Mouse (Mus musculus) mouse trophoblast stem cell (cell line): ENCODE data around the gene Krtap5-3.
"Not testable (repeated sequence)": the region's sequence is repeated elsewhere in the genome, so short reads cannot be mapped to it uniquely, and the experiment has no call there.

ENCODE experiments used
- in situ Hi-C, 2 experiments: fragments of 300-500 bp; cut with MseI, MboI; formaldehyde crosslinking; loops; 2 replicates in 1 of 2; 3 replicates in 1 of 2; pipeline ENCODE4 v1.15.1; 2025

Gene Krtap5-3

DNA sequence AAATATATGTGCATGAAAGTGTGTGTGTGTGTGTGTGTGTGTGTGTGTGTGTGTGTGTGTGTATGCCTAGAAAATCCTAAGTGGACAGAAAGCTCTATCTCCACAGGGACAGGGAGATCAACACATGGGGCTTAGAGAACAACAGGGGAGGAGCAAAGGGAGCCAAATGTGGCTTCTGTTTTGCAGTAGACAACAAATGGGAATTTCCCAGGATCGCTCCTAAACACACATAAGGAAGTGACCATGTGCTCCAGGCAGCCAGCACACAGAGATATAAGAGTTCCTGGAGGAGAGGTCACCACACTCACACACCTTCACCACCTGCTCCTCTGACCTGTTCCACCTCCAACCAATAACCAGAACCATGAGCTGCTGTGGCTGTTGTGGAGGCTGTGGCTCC lies at the start of gene Krtap5-3:
Gene Krtap5-3 (plus strand): TSS at position 301 of the 400 bp plus-strand sequence.
- in situ Hi-C loops, result no loop called here

GRCm38 (mm10) chr7:142152191-142152590 lies 49.0 kb upstream of the Krtap5-3 start:
- in situ Hi-C loops, result no loop called here

- in situ Hi-C loops, result no loop called here
Measured at GRCm38 (mm10) chr7:142155308-142155707, 45.9 kb upstream of the Krtap5-3 start.

DNA sequence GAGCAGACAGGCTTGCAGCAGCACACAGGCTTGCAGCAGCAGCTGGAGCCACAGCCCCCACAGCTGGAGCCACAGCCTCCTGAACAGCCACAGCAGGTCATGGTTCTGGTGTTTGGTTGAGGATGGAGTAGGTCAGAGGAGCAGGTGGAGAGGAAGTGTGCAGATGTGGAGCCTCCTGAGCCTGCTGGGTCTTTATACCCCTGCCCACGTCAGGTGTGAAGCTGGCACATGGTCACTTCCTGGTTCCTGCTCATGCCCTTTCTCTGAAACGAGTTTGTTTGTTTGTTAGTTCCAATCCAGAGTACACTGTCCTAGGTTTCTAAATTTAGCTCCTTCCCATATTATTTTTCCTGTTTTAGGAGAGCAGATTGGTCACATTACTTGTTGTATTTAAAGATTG lies 44.2 kb upstream of the Krtap5-3 start, which contains the start of gene Gm29735:
Gene Gm29735 (minus strand): TSS at position 101 of the 400 bp plus-strand sequence.
- in situ Hi-C loops, result not testable (repeated sequence)

GRCm38 (mm10) chr7:142159366-142159765 lies 41.8 kb upstream of the Krtap5-3 start:
- in situ Hi-C loops, result no loop called here

- in situ Hi-C loops, result not testable (repeated sequence)
Measured at GRCm38 (mm10) chr7:142165639-142166038, 35.5 kb upstream of the Krtap5-3 start, which contains the start of gene Gm4553. Gene Gm4553, minus strand, starts transcription at chr7:142165739.

- in situ Hi-C loops, result no loop called here
Measured at GRCm38 (mm10) chr7:142169836-142170235, 31.3 kb upstream of the Krtap5-3 start.

DNA sequence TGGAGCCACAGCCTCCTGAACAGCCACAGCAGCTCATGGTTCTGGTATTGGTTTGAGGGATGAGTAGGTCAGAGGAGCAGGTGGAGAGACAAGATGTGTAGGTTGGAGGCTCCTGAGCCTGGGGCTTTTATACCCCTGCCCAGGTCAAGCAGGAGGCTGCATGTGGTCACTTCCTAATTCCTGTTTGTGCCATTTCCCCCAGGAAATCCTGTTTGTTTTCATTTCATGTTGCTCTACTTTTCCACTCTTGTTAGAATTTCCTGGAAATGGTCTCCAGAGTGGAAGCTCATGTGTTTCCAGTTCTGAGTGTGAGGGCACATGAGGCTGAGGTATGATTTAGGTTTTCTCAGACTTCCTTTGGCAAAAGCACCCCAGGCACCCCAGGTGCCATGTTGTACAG lies 25.3 kb upstream of the Krtap5-3 start, which contains the start of gene Krtap5-2:
Gene Krtap5-2 (minus strand): TSS at position 101 of the 400 bp plus-strand sequence.
- in situ Hi-C loops, result not testable (repeated sequence)

GRCm38 (mm10) chr7:142178685-142179084 lies 22.5 kb upstream of the Krtap5-3 start:
- in situ Hi-C loops, result no loop called here

GRCm38 (mm10) chr7:142181021-142181420 lies 20.1 kb upstream of the Krtap5-3 start:
- in situ Hi-C loops, result no loop called here

GRCm38 (mm10) chr7:142188156-142188555 lies 13.0 kb upstream of the Krtap5-3 start:
- in situ Hi-C loops, result no loop called here

DNA sequence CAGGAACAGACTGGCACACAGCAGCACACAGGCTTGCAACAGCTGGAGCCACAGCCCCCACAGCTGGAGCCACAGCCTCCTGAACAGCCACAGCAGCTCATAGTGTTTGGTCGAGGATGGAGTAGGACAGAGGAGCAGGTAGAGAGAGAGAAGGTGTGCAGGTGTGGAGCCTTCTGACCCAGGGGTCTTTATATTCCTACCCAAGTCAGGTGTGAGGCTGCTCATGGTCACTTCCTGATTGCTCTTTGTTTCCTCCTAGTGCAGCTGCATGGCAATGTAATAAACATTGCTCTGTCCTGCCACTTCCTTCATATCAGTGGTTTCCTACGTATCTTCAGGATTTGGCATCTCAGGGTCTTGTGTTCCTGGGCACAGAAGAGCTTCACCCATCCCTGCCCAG lies 10.9 kb upstream of the Krtap5-3 start, which contains the start of gene Gm10153:
Gene Gm10153 (minus strand): TSS at position 101 of the 400 bp plus-strand sequence.
- in situ Hi-C loops, result no loop called here

DNA sequence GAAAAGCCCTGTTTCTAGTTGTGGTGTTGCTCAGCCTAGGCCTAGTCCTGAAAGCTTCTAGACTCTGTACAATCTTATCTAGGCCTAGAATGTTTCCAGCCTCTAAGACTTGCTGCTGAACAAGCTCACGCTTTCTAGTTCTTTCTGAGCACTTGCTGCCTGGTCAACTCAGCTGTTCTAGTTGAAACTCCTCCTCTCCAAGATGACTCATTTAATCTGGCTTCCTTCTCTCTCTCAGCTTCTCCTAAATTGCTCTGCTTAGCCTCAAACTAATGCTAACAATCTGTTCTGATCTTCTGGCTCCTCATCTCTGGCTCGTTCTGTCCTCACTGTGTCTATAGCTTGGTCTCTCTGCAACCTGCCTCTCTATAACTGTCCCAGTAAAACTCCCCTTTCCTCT lies 2.4 kb upstream of the Krtap5-3 start:
- in situ Hi-C loops, result no loop called here

DNA sequence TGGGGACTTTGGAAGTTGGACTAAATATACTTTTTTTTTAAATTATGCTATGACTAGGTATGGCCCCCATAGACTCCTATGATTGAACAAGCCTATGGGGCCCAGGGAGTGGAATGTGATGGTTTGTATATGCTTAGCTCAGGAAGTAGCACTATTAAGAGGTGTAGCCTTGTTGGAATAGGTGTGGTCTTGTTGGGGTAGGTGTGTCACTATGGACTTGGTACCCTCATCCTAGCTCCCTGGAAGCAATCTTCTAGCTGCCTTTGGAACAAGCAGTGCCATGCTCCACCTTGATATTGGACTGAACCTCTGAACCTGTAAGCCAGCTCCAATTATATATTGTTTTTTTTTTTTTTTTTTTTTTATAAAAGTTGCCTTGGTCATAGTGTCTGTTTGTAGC lies 4.3 kb downstream of the Krtap5-3 start:
- in situ Hi-C loops, result no loop called here

GRCm38 (mm10) chr7:142206891-142207290 lies 5.7 kb downstream of the Krtap5-3 start:
- in situ Hi-C loops, result not testable (repeated sequence)

- in situ Hi-C loops, result no loop called here
Measured at GRCm38 (mm10) chr7:142211559-142211958, 10.4 kb downstream of the Krtap5-3 start, which contains the start of gene Gm7579. Gene Gm7579, plus strand, starts transcription at chr7:142211859.

DNA sequence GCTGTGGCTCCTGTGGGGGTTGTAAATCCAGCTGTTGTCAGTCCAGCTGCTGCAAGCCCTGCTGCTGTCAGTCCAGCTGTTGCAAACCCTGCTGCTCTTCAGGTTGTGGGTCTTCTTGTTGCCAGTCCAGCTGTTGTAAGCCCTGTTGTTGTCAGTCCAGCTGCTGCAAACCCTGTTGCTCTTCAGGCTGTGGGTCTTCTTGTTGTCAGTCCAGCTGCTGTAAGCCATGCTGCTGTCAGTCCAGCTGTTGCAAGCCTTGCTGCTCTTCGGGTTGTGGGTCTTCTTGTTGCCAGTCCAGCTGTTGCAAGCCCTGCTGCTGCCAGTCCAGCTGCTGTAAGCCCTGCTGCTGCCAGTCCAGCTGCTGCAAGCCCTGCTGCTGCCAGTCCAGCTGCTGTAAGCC lies 11.0 kb downstream of the Krtap5-3 start:
- in situ Hi-C loops, result not testable (repeated sequence)

DNA sequence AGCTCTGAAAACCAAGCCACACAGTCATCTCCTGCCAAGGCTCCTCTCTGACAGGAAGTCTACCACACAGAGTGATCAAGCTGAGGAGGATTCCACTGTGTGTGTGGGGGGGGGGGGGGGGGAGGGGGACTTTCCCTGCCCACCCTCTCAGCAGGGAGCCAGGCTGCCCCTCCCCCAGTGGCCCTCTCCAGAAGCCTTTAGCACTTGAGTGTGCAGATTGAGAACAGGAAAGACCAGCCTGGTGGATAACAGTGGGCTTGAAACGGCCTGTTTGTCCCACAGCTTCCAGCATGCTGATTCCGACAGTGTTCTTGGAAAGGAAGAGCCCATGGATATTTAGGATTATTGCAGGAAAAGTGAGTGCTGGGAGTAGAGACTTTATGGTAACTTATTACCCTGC lies 23.4 kb downstream of the Krtap5-3 start:
- in situ Hi-C loops, result no loop called here

DNA sequence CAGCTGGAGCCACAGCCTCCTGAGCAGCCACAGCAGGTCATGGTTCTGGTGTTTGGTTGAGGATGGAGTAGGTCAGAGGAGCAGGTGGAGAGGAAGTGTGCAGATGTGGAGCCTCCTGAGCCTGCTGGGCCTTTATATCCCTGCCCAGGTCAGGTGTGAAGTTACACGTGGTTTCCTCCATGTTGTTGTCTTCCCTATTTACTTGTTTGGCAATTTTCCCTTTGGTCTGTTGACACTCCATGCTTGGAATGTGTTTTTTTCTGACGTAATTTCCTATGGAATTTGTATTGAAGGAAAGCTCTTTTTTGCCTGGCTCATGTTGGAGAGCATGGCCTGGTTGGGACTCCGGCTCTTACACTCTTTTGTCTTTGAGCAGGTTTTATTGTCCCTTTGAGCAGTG lies 28.7 kb downstream of the Krtap5-3 start, which contains the start of gene Krtap5-5:
Gene Krtap5-5 (minus strand): TSS at position 101 of the 400 bp plus-strand sequence.
- in situ Hi-C loops, result not testable (repeated sequence)

GRCm38 (mm10) chr7:142231540-142231939 lies 30.4 kb downstream of the Krtap5-3 start:
- in situ Hi-C loops, result no loop called here

DNA sequence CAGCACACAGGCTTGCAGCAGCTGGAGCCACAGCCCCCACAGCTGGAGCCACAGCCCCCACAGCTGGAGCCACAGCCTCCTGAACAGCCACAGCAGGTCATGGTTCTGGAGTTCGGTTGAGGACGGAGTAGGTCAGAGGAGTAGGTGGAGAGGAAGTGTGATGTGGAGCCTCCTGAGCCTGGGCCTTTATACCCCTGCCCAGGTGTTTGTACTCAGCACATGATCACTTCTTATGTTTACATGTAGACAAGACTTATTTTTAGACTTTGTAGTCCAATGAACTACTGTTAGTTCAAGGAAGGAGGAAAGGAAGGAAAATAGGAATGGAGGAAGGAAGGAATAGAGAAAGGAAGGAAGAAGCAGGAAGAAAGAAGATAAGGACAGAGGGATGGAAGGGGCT lies 39.8 kb downstream of the Krtap5-3 start, which contains the start of gene Gm40460:
Gene Gm40460 (minus strand): TSS at position 101 of the 400 bp plus-strand sequence.
- in situ Hi-C loops, result loop anchor here in 1 of 2 experiments (10.0 kb wide), 1 partner anchor 96 kb away; the partner anchor contains the start of gene Gm45337

DNA sequence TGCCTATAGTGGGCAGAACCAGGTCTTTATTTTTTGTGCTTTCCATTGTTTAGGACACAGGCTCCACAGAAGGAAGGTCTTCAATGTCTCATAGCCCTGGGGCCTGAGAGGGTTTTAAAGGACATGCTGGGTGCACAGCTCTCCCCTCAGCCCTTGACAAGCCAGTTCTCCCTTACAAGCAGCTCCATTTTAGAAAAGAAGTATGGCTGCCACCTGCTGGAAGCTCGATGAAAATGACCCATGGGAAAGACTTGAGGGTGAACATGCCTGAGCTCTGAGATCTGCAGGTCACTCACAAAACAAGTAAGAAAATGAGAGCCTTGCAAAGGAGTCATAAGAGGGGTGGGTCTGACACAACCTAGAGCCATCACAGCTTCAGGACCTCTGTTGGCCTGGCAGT lies 48.7 kb downstream of the Krtap5-3 start:
- in situ Hi-C loops, result loop anchor here in 1 of 2 experiments (10.0 kb wide), 1 partner anchor 105 kb away; the partner anchor contains the start of gene Gm45337
